Mouse (Mus musculus) neutrophil, adult 5-6 weeks (primary cell): ENCODE results near the gene Sod1. TPM values are rescaled to one million over a fixed set of nuclear protein-coding genes. Genes with fewer than 3 reads are reported as not detected.
"Not testable (repeated sequence)": the region's sequence is repeated elsewhere in the genome, so short reads cannot be mapped to it uniquely, and the experiment has no call there.

Experiments
- ATAC-seq: fragments of 151-379, 151-347 bp; 2 replicates; pipeline ENCODE4 v1.8.0; 2017; ENCODE audit warnings: mild to moderate bottlenecking, moderate TSS enrichment; ENCODE audit not compliant: insufficient number of reproducible peaks, poor library complexity, low FRiP score, severe bottlenecking; ENCODE audit errors: extremely low read depth
- total RNA-seq: library from RNA; stranded (forward); fragments of 200-1000 nt; gene quantifications from 2 replicates; pipeline ENCODE4 v1.2.3, GENCODE M21; 2017

The Sod1 gene
- total RNA-seq, 1 experiment from 2014 or later: 234 TPM

DNA sequence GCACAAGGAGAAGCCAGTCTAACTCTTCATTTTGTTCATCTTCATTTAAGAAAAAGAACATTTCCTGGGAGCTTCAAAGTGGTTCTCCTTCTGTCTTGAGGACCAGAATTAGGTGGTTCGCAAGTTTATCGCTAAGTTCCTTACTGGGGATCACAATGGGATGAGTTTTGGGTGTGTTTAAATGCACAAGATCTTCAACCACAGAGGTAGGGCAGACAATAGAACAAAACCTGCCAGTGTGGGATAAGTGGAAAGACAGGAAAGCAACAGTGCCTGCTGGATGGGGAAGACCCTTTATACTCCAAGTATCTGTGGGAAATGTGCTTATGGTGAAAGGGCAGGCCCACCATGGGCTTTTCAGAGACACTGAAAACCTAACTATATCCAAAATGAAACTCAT is 15.7 kb upstream of the Sod1 start:
- ATAC-seq: no peak

DNA sequence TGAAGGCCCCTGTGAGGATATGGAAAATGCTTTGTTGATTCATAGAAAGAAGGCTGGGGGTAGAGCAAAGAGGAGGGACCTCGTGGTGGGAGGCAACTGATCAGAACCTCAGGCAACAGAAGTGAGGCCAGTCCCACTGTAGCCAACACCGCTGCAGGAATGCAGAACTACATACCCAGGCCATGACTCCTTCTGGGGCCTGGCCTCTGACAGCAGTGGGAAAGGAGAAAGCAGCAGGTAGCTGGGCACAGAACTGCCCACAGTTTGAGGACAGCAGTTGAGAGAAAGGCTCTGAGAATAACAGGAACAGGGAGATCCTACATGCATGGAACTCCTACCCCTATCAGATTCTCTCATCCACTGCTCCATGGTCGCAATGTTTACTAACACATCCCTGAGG is 11.6 kb upstream of the Sod1 start:
- ATAC-seq: no peak

DNA sequence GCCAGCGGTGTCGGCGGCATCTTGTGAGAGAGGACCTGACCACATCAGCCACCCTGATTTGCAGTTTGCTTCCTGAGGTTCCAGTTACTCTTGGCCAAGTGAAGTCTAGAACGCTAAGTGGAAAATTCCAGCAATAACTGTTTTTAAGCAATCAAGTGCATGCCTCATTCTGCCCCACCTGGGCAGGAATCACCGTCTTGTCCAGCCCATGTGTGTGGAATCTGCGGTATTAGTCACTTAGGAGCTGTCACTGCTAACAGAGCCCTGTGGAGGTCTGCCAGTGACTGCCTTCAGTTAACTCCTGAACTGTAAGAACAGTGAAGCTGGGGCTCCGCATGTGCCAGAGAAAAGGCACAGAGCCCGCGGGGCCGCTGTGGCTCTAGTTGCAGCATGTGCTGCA is 9.8 kb upstream of the Sod1 start:
- no peak for ATAC-seq

DNA sequence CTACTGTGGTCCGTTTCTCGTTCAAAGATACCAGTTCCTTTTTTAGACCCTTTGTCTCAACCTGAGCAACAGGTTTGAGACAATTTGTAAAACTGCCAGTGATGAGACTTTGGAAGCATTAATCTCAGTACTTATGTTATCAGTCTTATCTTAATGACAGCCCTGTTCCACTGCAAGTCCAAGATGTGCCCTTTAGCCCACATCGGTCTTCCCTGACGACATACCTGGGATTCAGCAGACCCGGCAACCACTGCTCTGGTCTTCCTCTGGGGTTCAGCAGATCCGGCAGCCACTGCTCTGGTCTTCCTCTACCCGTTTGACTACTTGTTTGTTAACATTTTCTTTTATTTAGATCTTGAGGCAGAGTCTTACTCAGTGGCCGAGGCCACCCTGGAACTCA is 8.8 kb upstream of the Sod1 start:
- ATAC-seq: no peak

DNA sequence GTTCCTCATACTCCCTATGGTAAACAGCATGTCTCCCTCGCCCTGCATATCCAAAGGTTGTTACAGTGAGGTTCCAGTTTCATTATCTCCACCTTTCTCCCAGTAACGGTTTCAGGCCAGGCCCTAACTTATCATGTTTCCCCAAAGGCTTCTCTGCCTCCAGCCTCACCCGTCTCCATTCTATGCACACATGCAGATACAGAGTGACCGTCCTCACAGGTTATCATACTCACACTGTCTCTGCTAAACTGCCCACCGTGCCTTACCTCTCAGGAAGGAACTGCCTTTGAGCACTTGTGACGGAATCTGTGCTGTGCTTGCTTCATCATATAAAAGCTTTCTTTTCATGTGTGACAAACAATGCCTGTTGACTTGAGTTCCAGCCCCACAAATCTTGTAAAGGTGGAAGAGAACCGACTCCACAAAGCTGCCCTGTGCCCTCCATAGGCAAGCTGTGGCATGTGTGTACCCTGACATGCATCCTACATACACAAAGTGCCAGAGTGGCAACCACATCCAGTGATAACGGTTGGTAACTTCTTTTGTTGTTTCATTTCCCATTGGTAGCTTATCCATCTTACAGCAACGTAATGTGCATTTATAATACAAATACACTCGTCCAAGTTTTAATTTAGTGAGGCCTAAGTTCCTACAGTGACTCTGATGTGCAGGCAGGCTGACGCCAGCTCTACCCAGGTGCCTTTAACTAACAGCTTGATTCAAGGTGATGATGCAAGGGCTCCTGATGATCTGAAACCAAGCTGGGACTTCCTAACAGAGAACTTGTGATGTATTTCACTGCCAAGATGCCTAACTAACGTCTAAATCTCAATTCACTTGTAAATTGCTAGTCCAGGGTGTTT is 6.8 kb upstream of the Sod1 start:
- no peak for ATAC-seq

DNA sequence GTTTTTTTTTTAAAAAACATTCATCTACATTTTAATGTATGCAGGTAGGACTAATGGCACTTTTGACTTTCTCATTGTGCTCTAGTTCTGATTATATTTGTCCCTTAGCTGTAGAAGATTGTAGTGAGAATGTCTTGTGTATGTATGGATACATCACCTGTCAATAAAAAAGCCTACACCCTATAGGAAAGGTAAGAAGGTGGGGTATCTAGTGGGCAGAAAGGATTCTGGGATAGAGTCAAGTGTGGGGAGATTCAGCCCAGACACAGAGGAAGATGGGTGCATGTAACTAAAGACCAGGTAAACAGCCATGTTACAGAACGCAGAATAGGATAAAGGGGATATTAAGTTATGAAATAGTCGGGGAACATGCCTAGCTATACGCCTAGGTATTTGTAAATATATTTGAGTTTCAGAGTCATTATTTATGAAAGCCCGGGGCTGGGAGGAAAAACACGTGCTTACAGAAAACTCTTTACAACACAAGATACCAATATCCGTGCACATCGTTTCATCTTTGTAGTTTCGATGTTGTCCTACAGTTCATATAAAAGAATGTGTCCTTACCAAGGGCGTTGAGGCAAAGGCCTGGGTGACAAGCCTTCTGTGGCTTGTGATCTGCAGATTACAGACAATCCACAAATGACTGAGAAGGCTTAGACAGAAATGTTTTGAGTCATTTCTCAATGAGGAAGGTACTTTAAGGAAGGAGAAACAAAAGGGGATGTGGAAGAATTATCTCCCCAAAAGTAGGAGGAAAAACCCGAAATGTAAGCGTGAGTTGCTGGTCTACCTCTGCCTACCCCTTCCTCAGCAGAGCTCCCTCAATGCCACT is 5.6 kb upstream of the Sod1 start:
- ATAC-seq: no peak

DNA sequence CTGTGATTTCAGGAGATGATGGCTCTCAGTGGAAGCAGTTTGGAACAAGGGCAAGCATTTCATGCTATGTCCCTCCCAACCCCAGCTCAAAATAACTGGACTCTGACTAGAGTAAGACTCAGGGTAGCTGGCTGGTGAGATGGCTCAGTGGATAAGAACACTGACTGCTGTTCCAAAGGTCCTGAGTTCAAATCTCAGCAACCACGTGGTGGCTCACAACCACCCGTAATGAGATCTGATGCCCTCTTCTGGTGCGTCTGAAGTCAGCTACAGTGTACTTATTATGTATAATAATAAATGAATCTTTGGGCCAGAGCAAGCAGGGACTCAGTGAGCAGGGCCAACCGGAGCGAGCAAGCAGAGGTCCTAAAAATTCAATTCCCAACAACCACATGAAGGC is 4.7 kb upstream of the Sod1 start:
- not testable (repeated sequence) for ATAC-seq

DNA sequence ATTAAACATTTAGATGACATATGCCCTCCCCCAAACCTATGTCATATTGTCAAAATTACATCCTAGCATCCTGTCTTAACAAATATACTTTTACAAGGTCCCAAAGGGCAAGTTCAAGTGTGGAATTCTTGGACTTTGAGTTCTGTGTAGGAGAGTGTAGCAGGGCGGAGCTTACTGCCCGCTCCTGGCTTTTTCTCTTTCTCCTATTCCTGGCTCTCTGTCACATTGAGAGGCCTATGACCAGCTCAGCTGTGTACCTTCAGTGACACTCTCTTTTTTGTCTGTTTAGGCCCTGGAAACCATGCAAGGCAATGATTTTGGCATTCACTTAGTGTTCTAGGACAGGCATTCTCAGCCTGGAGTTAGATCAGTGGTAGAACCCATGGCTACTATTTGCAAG is 4.1 kb upstream of the Sod1 start:
- no peak for ATAC-seq

DNA sequence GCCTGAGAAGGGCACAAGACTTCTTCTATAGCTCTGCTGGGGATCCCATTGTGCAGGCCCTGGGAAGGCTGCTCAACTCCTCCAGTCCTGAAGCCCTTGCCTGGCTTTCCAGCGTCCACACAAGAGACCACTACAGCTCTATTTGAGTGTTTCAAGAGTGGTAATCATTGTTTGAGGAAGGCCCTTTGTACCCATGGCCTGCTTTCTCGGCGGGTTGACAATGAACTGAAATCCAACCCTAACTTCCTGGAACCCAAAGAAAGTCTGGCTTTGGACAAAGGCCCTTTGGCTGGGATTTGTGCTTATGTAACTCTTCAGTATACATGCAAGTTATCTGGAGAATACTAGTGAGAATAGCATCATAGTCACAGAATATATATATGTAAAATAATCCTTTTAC is 3.2 kb upstream of the Sod1 start:
- no peak for ATAC-seq

DNA sequence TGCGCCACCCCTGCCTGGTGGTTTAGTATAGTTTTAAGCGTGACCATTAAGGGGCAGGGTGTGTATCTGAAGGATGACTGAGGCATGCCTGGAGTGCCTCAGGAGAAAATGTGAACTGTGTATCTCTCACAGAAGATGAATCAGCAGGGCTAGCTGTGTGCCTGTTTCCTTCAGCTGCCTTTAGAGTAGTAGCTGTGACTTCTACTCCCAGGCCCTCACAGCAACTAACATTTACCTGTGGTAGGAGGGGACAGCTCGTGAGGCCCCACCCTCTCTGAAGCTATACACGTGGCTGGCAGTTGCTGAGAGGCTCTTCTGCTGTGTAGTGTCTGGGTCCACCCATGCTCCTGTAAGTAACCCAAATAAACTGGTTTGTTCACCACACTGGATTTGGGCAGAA is 2.6 kb upstream of the Sod1 start:
- no peak for ATAC-seq

DNA sequence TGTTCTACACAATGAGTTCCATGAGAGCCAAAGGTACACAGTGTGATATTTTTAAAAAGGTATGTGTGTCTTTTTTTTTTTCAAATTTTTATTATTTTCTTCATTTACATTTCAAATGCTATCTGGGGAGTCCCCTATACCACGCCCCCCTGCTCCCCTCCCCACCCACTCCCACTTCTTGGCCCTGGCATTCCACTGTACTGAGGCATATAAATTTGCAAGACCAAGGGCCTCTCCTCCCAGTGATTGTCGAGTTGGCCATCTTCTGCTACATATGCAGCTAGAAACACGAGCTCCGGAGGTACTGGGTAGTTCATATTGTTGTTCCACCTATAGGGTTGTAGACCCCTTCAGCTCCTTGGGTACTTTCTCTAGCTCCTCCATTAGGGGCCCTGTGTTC is 1.1 kb upstream of the Sod1 start:
- not testable (repeated sequence) for ATAC-seq

DNA sequence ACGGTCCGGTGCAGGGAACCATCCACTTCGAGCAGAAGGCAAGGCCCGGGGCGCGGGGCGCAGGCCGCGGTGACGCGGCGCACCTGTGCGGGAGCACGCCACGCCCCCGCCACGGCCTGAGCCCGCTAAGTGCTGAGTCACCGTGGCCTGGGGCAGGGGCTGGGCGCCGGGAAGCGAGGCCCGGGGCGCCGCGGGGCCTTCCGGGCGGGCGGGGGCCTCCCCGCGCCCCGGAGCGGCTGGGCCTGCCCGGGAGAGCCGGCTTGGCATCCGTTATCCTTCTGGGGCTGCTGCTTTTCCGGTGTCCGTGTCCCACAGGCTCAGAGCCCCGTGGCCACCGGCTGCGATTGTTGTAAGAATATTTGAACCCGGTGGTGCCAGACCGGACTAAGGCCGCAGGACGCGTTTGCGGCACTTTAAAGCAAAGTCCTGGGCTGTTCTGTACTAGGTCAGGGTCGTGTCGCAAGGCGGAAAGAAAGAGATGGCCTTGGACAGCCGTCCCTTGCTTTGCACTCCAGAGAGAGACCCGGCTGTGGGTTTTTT is 408 bp downstream of the Sod1 start:
- peak; percentile 20; the same call in 1 of the 2 replicates for ATAC-seq

DNA sequence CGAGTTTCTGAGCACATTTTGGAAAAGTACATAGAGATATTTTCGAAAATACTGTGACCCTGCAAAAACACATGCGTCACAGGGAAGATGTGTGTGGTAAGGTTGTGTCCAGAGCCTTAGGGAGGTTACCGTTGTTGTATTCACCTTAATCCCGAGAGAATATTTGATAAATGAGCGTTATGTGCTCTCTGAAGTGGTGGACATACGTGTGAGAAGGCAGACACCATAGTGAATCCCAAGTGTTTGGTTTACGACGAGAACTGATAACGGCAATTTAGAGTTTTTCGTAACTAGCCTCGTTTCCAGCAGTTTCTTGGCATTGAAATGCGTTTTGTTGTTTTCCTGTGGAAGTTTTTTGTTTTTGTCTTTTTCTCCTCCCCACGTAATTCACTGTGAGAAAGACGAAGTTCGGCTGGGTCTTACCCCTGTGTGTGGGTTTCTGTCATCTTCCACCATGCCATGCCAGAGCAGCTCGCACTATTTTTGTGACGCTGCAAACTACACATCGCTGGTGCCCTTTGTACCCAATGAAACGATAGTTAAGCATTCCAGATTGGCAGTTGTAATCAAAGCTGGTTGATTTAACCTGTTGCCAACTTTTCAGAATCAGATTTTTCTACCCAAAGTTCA is 1.0 kb downstream of the Sod1 start:
- ATAC-seq: no peak

DNA sequence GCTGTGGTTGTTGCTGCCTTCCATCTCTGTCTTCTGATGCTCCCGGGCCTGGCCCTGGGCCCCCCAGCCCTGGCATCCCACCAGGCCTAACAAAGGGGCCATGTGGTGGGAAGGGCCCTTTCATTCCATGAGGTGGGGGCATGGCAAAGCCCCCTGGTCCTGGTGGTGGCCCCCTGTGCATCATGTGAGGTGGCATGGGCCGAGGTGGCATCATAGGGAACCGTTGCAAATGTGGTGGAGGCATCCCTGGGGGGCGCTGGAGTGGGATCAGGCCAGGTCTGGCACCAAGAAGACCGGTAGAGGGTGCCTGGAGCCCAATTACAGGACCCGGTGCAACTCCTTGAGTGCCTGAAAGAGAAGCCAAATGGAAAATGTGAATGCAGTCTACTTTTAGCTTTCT is 9.3 kb downstream of the Sod1 start:
- no peak for ATAC-seq

DNA sequence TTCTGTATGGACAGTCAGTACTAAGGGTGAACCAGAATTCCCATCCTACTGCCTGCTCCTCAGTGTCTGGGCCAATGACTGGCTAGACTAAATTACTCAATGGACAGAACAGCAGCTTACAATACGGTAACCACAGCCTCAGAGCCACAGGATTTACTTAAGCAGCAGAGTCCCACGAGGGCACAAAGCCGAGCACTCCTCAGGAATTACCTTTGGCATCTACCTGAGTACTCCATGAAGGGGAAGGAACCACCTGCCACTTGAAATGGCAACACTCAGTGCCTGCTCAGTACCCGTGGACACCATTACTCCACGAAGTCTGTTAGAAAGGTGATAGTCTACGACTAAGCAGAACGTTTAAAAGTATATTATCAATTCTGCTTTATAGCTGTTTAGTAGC is 10.7 kb downstream of the Sod1 start:
- ATAC-seq: no peak

DNA sequence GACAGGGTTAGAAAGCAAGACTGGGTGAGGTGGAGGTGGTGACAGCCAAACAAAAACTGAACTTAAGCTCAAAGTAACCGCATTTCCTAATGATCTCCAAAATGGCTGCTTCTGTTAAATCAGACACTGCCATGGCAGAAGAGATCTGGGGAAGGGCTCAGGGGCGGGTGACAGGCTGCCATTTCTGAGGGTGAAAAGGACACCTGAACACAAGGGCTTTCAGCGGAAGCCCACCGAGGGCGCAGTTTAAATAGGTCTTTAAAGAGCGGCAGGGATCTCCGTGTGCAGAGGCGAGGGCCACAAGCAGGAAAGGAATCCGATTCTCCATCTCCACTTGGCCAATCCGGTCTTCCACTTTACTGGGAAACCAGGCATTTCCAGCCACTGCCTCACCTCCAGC is 13.1 kb downstream of the Sod1 start:
- ATAC-seq: no peak

DNA sequence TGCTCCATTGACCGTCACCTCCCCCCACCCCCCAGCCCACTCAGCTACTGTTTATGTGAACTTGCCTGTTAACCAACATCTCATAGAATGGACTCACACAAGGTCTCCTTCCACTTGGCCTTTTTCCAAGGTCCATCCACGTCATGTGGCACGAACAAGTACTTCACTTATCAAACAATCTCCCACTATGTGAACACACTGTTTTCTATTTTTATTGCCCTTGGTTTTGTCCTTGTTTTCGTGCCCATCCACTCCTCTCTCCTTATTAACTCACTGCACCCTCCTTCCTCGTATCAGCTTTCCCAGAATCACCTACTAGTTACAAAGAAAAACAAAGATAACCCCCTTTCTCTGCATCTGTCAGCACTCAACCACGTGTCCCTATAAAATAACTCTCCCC is 14.1 kb downstream of the Sod1 start:
- no peak for ATAC-seq

DNA sequence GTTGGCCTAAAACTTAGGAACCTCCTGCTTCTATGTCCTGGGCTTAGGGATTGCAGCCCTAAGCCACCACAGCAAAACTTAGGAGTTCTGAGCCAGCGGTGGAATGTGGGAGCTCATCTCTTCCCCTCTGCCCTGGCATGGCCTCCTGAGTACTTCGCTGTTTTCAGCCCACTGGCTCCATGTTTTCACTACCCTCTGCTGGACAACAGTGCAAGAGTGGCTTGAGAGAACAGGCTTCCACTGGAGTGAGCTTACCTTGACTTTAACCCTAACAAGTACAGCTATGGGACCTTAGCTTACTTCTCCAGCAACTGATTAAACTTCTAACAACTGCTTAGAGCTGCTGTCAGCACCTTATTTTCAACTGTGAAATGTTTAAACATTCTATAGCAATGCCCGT is 14.6 kb downstream of the Sod1 start:
- ATAC-seq: no peak

DNA sequence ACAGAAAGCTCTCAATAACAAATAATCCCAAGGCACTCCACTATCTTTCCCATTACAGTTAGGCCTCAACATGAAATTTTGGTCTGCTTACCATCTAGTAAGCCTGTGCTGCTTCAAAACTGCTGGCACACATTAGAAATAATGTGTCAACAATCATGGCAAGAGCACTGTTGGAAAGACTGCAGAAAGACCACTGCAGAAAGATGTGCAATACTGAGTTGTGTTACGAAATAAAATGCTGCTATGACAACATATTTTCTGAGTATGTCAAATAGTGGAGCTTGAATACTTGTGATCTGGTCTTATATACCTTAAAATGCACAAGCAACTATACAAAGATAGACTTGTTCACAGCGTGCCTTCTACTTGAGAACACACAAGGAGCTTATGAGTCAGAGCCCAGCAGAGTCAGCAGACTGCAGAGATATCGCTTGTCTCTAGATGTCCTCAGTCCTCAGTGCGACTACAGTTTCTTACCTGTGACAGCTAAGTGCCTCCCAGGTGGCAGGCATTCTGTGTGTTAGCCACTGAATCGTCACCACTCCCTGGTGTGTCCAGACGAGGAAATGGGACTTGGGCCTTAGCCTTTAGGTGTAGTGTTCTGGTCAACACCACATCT is 18.7 kb downstream of the Sod1 start:
- no peak for ATAC-seq
